ENCODE assay signal across 9 mouse cellular contexts in genomic region chr17:85873853-85874586, GRCm38 (mm10).
DNase-seq lines count a peak whose midpoint lies in the region; ATAC-seq and TF ChIP-seq lines count a peak whose summit lies in the region.
"Had no signal": no experiment of that assay in that cellular context is flagged by ENCODE, and none has a peak within 500 bp of the region (broad histone marks: within the 10 kb centered on the region; RNA-seq: fewer than 3 reads in every experiment).

No protein-coding gene starts in this region.

- H3K4me1 ChIP-seq in forebrain, embryonic 11.5 days (replicated peaks; ENCODE audit: control insufficient read depth, insufficient read depth, low read length) = peaks cover 13% of the 10 kb centered on the region; the same call in 1 of the 2 replicates
- no peaks in the 10 kb centered on the region; the same call in none of the 2 replicates for H3K4me1 ChIP-seq in kidney, postnatal 0 days (replicated peaks; ENCODE audit: insufficient read depth, low read length)

- no peak for TF ChIP-seq CTCF in kidney, postnatal 0 days (IDR thresholded peaks at IDR 0.05; ENCODE audit: low read depth)

- H3K36me3 ChIP-seq in forebrain, embryonic 11.5 days (ENCODE audit: control insufficient read depth, insufficient read depth, low read length) = no peaks in the 10 kb centered on the region
- no peaks in the 10 kb centered on the region for H3K36me3 ChIP-seq in kidney, postnatal 0 days (ENCODE audit: insufficient read depth, low read length)

- peak overlapping the region; percentile 49 for H3K4me2 ChIP-seq in forebrain, embryonic 11.5 days (ENCODE audit: low read depth, low read length, severe bottlenecking)
- peak overlapping the region; percentile 19; the same call in 1 of the 2 replicates for H3K4me2 ChIP-seq in kidney, postnatal 0 days (ENCODE audit: low read length)

- peak; percentile 66 for ATAC-seq in forebrain, embryonic 11.5 days (replicated peaks; ENCODE audit: low FRiP score)
- ATAC-seq in kidney, postnatal 0 days (replicated peaks; ENCODE audit: low FRiP score, low read depth) = no peak
- no peak for ATAC-seq in frontal cortex, adult (ENCODE audit: low TSS enrichment)
- ATAC-seq: activated CD4-positive, CD25-positive, alpha-beta regulatory T cell, adult 4 months had no signal

- 16% methylated on average over 13 of the region's 13 CpGs for whole genome bisulfite sequencing in forebrain, embryonic 11.5 days
- 18% methylated on average over 13 of the region's 13 CpGs for WGBS in kidney, postnatal 0 days

- DNase-seq in thymus, postnatal 4 days = peak; percentile 14
- no peak for DNase-seq in thymus, postnatal 25 days
- no peak for DNase-seq in forebrain, embryonic 11.5 days (ENCODE audit: low spot score)
- no peak for DNase-seq in kidney, postnatal 0 days (ENCODE audit: low spot score)
- DNase-seq in retina, postnatal 1 day = peak; percentile 58
- DNase-seq in spleen, postnatal 36 days (ENCODE audit: low spot score in 2 of 2) = no peak
- no peak for DNase-seq in thymus, postnatal 10 days (ENCODE audit: low spot score in 2 of 2)

- peak overlapping the region; percentile 15 for H3K4me3 ChIP-seq in forebrain, embryonic 11.5 days (ENCODE audit: low read depth, low read length)
- H3K4me3 ChIP-seq in kidney, postnatal 0 days (replicated peaks; ENCODE audit: low read depth, low read length) = no peak overlapping the region

- no peaks in the 10 kb centered on the region for H3K9me3 ChIP-seq in forebrain, embryonic 11.5 days (ENCODE audit: control insufficient read depth, low read length)
- H3K9me3 ChIP-seq in kidney, postnatal 0 days (replicated peaks; ENCODE audit: low read length) = no peaks in the 10 kb centered on the region

- H3K9ac ChIP-seq in forebrain, embryonic 11.5 days (ENCODE audit: low read length) = peak overlapping the region; percentile 6; the same call in 1 of the 2 replicates
- no peak overlapping the region for H3K9ac ChIP-seq in kidney, postnatal 0 days (ENCODE audit: low read depth, low read length)

- H3K27me3 ChIP-seq in forebrain, embryonic 11.5 days (ENCODE audit: control insufficient read depth, insufficient read depth, low read length) = no peaks in the 10 kb centered on the region; the same call in 1 of the 2 replicates
- peaks cover 15% of the 10 kb centered on the region; the same call in 1 of the 2 replicates for H3K27me3 ChIP-seq in kidney, postnatal 0 days (ENCODE audit: insufficient read depth, low read length)

- 0 out of 2 replicates have a peak overlapping the region, but pooled peaks have one; percentile 12 for H3K27ac ChIP-seq in forebrain, embryonic 11.5 days (ENCODE audit: low read depth, low read length)
- no peak overlapping the region for H3K27ac ChIP-seq in kidney, postnatal 0 days

Comparison
In these comparisons a context has a peak if more than half of its experiments do, and no peak if none do; other contexts are left out.
1. DNase-seq: peak in thymus, postnatal 4 days (single experiment) and retina, postnatal 1 day (single experiment); none in thymus, postnatal 25 days (single experiment), forebrain, embryonic 11.5 days (single experiment), kidney, postnatal 0 days (single experiment), spleen, postnatal 36 days (0 of 2) and thymus, postnatal 10 days (0 of 2).